Mouse (Mus musculus) thymus, adult 2 months (tissue): ENCODE measurements at regions not wholly inside any gene's neighbourhood (a gene's known extent, or its start where the extent isn't known, plus 50 kb on each side); places are given as distances from the start of the nearest gene placed in this dataset.

Experiments
- DNase-seq: peaks from one replicate; pipeline ENCODE4 v3.0.0; 2021
- H3K27ac ChIP-seq: fragments of 200-500 bp; 2 replicates; pipeline ENCODE4 v1.5.1; 2012; ENCODE audit warnings: low read length, control low read depth; ENCODE audit not compliant: control insufficient read depth, insufficient read depth
- H3K27me3 ChIP-seq: fragments of 200-500 bp; 2 replicates; pipeline ENCODE4 v1.6.1; 2012; ENCODE audit warnings: mild to moderate bottlenecking, low read length, moderate library complexity, mixed read lengths; ENCODE audit not compliant: control insufficient read depth, insufficient read depth
- H3K36me3 ChIP-seq: fragments of 200-500 bp; 2 replicates; pipeline ENCODE4 v1.6.1; 2012; ENCODE audit warnings: mild to moderate bottlenecking, low read length, moderate library complexity; ENCODE audit not compliant: control insufficient read depth, insufficient read depth
- H3K4me1 ChIP-seq: fragments of 200-500 bp; replicated peaks from 2 replicates; pipeline ENCODE4 v1.6.1; 2012; ENCODE audit warnings: low read length; ENCODE audit not compliant: control insufficient read depth, insufficient read depth
- H3K4me3 ChIP-seq: fragments of 200-500 bp; 2 replicates; pipeline ENCODE4 v1.5.1; 2012; ENCODE audit warnings: mild to moderate bottlenecking, low read length, control low read depth, moderate library complexity; ENCODE audit not compliant: control insufficient read depth, insufficient read depth
- CTCF ChIP-seq: fragments of 200-500 bp; IDR thresholded peaks from 2 replicates; pipeline ENCODE4 v1.5.1; 2012; ENCODE audit warnings: mild to moderate bottlenecking, control low read depth, low read length, moderate library complexity, borderline replicate concordance; ENCODE audit not compliant: control insufficient read depth, poor library complexity, insufficient read depth; ENCODE audit errors: extremely low read depth
- POLR2A ChIP-seq: fragments of 200-500 bp; IDR thresholded peaks from 2 replicates; pipeline ENCODE4 v1.6.1; 2012; ENCODE audit warnings: mild to moderate bottlenecking, low read length, control low read depth, moderate library complexity; ENCODE audit not compliant: control insufficient read depth, poor library complexity, insufficient read depth; ENCODE audit errors: extremely low read depth
- WGBS: fragments of 180-500 bp; shearing (Covaris S2); methylation state at CpG from one replicate; pipeline ENCODE4 v1.1.7; 2018; 5-methylcytosine and 5-hydroxymethylcytosine counted together

DNA sequence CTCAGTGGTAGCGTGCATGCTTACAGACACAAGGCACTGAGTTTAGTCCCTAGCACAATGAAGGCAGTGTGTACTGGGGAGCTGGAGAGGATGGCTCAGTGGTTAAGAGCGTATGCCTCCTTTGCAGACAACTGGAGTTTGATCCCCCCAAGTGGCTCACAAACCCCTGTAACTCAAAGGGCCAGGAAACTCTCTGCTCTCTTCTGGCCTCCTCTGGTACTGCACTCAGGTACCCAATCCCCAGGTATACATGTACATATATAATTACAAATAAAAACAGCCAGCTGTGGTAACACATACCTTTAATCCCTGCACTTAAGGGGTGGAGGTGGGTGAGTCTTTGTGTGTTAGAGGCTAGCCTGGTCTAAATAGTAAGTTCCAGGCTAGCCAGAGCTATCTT lies 56.9 kb upstream of the Tgif1 start:
- H3K4me3 ChIP-seq = no peak overlapping the region
- H3K4me1 ChIP-seq = no peaks in the 10 kb centered on the region
- DNase-seq = peak; percentile 24
- TF ChIP-seq CTCF = no peak
- H3K27me3 ChIP-seq = no peaks in the 10 kb centered on the region
- H3K36me3 ChIP-seq = no peaks in the 10 kb centered on the region
- 97% methylated on average over 2 of the region's 2 CpGs for WGBS
- no peak overlapping the region for H3K27ac ChIP-seq

- TF ChIP-seq POLR2A = no peak
- TF ChIP-seq CTCF = no peak
- DNase-seq = no peak
- H3K36me3 ChIP-seq = no peaks in the 10 kb centered on the region
- H3K4me3 ChIP-seq = no peak overlapping the region
- WGBS = 90% methylated on average over 3 of the region's 3 CpGs
- H3K4me1 ChIP-seq = no peaks in the 10 kb centered on the region
- no peaks in the 10 kb centered on the region for H3K27me3 ChIP-seq
- H3K27ac ChIP-seq = no peak overlapping the region
Measured at GRCm38 (mm10) chr17:70909573-70909972, 56.2 kb upstream of the Tgif1 start.

GRCm38 (mm10) chr17:70908328-70908727 lies 55.0 kb upstream of the Tgif1 start:
- Histone ChIP-seq H3K27ac (no peak overlapping the region), H3K4me1 (no peaks in the 10 kb centered on the region), H3K36me3 (no peaks in the 10 kb centered on the region), H3K27me3 (no peaks in the 10 kb centered on the region), H3K4me3 (no peak overlapping the region)
- no peak for DNase-seq
- 92% methylated on average over 2 of the region's 2 CpGs for WGBS
- TF ChIP-seq CTCF (no peak), POLR2A (no peak)
